Mouse (Mus musculus): ENCODE measurements around the gene Cdh22. TPM values are rescaled to one million over a fixed set of nuclear protein-coding genes. Genes with fewer than 3 reads are reported as not detected.

Cdh22 gene
- total RNA-seq, 1 experiment from 2014 or later = not detected

DNA sequence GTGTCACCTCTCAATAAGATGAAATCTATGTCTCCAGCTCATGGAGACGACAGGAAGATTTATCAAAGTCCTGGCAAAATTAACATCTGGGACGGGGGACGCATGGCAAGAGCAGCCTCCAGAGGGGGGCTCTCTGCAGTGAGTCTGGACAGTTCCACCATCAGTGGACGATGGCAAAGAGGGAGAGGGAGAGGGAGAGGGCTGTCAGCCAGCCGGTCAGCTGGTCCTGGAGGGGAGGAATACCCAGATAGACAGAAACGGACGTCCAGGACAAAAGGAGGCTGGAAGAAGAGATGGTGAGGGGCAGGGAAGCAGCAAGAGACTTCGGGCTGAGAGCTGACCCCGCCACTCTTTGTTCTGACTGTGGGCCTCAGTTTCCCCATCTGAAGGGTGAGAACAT is 18.1 kb upstream of the Cdh22 start:
- ATAC-seq (replicated peaks; ENCODE audit: low read depth, poor library complexity, severe bottlenecking) = no peak

- no peak for ATAC-seq (replicated peaks; ENCODE audit: low read depth, poor library complexity, severe bottlenecking)
Observed at GRCm38 (mm10) chr2:165252381-165252780, 17.7 kb upstream of the Cdh22 start.

GRCm38 (mm10) chr2:165250903-165251302 is 16.2 kb upstream of the Cdh22 start:
- peak; percentile 96 for ATAC-seq (replicated peaks; ENCODE audit: low read depth, poor library complexity, severe bottlenecking)

DNA sequence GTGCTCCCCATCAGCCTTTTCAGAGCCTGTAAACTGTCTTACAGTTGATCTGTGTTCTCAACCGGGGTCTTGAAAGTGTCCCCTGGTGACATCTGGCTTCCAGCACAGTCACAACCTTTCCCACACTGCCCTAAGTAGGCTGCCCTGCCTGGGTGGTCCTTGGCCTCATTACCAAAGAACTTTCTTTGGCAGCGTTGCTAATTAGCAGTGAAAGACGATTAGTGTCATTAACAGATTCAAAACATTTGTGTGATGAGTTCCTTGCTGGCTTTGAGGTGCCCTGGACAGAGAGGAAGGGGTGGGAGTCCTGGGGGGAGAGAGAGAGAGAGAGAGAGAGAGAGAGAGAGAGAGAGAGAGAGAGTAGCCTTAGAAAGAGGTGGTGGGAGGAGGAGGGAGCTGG is 14.3 kb upstream of the Cdh22 start:
- ATAC-seq (replicated peaks; ENCODE audit: low read depth, poor library complexity, severe bottlenecking) = no peak

DNA sequence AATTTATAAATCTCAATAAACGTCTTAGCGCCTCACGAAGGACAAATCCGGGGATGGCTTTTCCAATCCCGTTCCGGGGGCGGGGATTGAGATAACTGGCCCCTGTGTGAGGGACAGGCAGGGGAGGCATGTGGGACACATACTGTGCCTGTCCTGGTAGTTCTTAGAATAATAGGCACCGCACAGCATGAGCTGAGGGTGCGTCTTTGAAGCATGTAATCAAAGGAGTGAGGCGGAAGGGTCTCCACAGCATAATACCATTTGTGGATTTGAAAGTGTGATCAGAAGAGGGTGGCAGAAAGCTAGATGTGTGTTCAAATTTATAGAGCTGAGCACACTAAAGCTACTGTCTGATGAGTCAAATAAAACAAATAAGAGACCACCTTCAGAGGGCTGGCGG is 11.7 kb upstream of the Cdh22 start:
- ATAC-seq (replicated peaks; ENCODE audit: low read depth, poor library complexity, severe bottlenecking) = no peak

DNA sequence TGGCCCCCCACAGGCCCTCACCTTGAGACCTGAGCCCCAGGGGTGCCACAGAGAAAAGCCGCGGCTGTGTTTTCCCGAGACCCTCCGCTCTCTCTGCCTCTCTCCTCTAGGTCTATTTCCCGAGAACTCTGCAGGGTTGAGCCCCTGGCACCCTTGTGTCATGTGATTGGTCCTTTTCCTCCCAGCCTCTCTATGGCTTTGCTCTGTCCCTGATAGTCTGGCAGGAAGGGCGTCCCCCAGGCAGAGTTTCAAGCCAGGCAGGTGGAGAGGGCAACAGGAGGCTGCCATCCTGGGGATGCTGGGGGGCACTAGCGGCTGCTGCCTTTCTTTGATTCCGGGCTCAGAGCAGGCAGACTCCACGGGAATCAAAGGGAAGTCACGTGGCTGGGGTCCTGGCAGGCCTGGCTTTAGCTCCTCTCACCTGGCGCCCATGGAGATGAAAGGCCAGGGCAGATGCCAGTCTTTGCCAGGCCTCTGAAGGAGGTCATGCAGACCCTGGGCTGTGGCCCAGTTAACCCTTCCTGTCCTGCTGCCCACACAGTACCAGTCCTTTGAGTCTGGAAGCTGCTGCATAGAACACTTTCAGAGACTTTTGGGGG is 8.6 kb upstream of the Cdh22 start:
- no peak for ATAC-seq (replicated peaks; ENCODE audit: low read depth, poor library complexity, severe bottlenecking)

DNA sequence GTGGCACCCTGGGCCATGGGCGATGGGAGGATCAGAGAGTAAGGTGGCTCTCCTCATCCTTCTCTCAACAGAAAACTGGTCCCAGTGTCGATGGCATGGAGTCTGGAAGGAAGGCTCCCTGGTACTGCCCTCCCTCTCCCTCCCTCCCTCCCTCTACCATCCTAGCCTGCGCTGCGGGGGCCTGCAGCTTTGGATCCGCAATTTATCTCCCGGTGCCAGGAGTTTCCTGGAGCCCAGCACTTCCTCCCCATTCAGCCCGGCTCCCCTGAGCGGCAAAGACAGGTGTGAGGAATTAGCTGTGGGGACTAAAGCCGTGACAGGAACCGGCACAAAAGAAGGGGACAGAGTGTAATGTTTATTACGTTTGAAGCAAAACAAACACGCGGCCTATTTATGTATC is 7.9 kb upstream of the Cdh22 start:
- ATAC-seq (replicated peaks; ENCODE audit: low read depth, poor library complexity, severe bottlenecking) = no peak

DNA sequence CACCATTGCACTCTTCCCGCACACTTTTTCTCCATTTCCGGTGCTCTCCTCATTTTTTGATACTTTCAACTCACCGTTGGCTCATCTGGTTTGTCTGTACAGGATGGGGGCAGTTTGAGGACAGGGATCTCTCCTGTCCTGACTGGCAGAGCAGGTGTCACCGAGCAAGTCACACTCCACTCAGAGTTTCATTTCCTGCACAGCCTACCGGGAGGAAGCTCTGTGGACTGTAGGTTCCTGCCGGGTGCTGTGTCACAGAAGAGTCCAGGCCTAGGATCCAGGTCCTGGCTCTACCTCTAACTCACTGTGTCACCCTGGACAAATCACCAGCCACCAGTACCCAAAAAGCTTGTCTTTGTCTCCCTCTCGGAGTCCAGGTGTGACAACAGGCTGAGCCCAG is 7.1 kb upstream of the Cdh22 start:
- peak; percentile 48 for ATAC-seq (replicated peaks; ENCODE audit: low read depth, poor library complexity, severe bottlenecking)

DNA sequence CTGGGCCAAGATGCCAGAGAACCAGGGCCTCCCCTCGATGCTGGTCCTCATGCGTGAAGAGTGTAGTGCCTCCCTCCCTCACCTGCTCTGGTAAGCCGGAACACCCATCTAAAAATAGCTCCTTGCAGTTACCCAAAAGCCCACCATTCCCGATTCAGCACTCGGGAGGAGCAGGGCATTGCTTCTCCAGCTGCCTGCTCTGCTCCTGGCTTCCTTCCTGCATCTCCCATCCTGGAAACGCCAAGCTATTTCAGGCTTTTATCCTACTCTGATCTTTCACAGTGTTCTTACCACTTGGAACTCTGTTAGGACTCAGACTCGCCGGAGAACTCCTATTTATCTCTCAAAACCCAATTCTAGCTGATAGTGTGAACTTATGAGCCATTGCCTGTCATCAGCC is 5.7 kb upstream of the Cdh22 start:
- ATAC-seq (replicated peaks; ENCODE audit: low read depth, poor library complexity, severe bottlenecking) = no peak

DNA sequence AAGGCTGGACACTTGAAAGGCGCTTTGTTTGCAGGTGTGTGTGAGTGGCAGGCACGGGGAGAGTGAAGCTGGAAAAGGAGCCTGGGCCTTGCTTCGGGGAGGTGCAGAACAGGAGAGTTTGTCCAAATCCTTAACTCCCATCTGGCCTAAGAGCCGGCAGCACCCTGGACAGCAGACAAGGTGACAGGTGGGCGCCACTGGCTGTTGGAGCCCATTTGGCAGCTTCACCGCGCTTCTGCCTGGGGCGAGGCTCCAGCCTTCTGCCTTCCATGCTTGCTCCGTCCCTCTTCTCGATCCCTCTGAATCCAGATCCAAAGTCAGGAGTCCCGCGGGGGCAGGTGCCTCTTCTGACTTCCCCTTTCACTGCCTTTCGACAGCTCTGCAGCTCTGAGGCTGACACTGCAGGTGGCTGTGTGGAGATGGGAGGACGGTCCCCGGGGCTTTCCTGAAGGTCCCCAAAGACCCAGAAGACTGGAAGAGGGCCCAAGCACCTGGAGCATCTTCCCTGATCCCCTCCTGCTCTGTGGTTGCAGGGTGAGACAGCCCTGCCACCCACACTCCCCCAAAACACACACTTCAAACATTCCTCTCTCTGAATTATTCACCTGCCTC is 5.0 kb upstream of the Cdh22 start:
- ATAC-seq (replicated peaks; ENCODE audit: low read depth, poor library complexity, severe bottlenecking) = no peak

- no peak for ATAC-seq (replicated peaks; ENCODE audit: low read depth, poor library complexity, severe bottlenecking)
Observed at GRCm38 (mm10) chr2:165238416-165239145, 3.9 kb upstream of the Cdh22 start.

GRCm38 (mm10) chr2:165234291-165234612 is 401 bp downstream of the Cdh22 start:
- ATAC-seq (replicated peaks; ENCODE audit: low read depth, poor library complexity, severe bottlenecking) = no peak

DNA sequence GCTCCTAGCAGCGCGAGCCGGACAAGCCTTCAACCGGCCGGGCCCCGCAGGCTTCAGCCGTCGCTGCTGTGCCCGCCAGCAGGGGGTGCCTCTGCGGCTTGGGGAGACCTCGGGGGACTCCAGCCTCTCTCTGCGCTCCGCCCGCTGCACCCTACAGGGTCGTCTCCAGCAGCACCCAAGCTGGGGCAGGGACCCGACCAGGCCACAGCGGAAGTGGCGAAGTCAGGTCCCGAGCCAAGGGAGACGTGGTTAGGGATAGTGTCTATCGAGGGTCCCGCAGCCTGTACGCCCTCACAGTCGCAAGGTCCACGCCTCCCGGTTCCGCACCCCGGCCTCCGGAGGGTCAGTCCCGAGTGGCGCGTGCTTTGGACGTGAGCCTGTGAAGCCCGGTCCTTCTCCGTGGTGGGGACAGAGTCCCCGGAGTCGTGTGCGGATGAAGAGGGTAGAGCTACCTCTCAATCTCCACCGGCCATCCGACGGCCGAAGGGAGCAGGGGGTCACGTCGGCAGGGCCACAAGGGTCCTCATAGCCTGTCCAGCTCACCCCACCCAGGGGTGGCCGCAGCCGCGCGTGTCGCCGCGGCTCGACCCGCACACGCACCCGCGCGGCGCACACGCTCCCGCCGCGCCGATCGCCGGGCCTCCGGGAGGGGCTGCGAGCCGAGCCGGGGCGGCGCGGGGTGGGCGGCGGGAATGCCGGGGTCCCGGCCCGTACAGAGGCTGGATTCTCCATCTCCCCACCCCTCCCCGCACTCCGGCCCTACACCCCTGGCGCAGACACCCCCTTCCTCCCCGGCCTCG is 962 bp downstream of the Cdh22 start:
- ATAC-seq (replicated peaks; ENCODE audit: low read depth, poor library complexity, severe bottlenecking) = peak; percentile 76

GRCm38 (mm10) chr2:165229050-165229449 is 5.6 kb downstream of the Cdh22 start:
- no peak for ATAC-seq (replicated peaks; ENCODE audit: low read depth, poor library complexity, severe bottlenecking)

DNA sequence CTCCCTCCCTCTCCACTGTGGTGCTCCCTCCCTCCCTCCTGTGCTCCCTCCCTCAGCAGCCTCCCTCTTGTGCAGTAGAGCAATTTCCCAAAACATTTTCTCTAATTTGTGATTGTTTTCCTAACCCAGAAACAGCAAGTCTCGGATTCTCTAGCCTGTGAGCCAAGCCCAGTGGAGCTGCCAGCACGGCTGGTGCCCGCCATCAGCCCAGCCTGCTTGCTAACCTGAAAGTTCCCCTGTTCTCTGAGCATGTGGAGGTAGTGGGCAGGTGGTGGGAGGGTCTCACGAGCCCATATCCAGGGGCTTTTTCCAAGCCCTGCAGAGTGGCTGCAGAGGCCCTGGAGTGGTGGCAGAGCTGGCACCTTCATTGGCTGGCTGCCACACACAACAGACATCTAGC is 10.8 kb downstream of the Cdh22 start:
- ATAC-seq (replicated peaks; ENCODE audit: low read depth, poor library complexity, severe bottlenecking) = no peak

DNA sequence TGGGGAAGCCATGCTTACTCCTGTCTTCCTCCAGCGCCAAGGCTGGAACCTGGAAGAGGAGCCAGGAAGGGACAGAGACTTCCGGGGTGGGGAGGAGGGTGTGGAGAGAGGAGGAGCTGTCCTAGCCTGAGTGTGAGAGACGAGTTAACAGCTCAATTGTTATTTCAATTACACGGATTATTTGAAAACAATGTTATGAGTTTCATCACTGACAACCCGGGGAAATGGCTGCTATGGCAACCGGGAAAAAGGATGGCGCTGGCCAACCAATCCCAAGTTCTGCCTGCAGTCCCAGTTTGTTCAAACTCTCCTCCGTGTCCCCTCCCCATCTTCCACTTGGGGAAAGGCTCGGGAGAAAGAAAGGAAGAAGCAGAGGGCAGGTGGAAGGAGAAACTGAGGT is 12.7 kb downstream of the Cdh22 start:
- ATAC-seq (replicated peaks; ENCODE audit: low read depth, poor library complexity, severe bottlenecking) = no peak

- ATAC-seq (replicated peaks; ENCODE audit: low read depth, poor library complexity, severe bottlenecking) = no peak
Observed at GRCm38 (mm10) chr2:165220347-165220945, 14.2 kb downstream of the Cdh22 start.

DNA sequence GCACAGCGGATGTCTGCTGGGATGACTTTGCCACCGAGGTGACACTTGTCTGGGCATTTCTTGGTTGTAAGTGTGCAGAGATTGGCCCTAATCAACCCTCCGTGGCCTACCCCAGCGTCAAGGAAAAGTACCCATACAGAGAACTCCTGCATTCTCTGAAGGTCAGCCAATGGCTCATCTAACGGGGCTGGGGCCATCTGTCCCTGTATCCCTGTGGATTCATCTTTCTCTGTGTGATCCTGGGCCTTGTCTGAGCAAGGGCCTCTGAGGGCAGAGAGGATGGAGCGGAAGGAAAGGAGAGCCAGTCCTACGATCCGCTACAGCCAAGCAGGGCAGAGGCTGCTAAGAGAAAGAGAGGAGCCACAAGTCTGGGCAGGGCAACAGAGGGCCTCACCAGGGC is 15.7 kb downstream of the Cdh22 start:
- ATAC-seq (replicated peaks; ENCODE audit: low read depth, poor library complexity, severe bottlenecking) = no peak

GRCm38 (mm10) chr2:165217361-165218149 is 17.1 kb downstream of the Cdh22 start:
- no peak for ATAC-seq (replicated peaks; ENCODE audit: low read depth, poor library complexity, severe bottlenecking)
